Comparison of ENCODE assay signal across 8 mouse cellular contexts in genomic region chr2:160911558-160912201, GRCm38 (mm10). TPM values are rescaled to one million over a fixed set of nuclear protein-coding genes. Genes with fewer than 3 reads are reported as not detected.
DNase-seq lines count a peak whose midpoint lies in the region; ATAC-seq and TF ChIP-seq lines count a peak whose summit lies in the region.

No protein-coding gene starts in this region.

- peaks cover 30% of the 10 kb centered on the region for H3K27me3 ChIP-seq in kidney, embryonic 14.5 days (ENCODE audit: control insufficient read depth, insufficient read depth, low read length)
- peaks cover 68% of the 10 kb centered on the region for H3K27me3 ChIP-seq in heart, postnatal 0 days (ENCODE audit: control insufficient read depth, insufficient read depth, low read length)

- TF ChIP-seq CTCF in heart, postnatal 0 days (IDR thresholded peaks at IDR 0.05; ENCODE audit: low read depth): no peak

- peak; percentile 54 for ATAC-seq in kidney, embryonic 14.5 days (ENCODE audit: low FRiP score, low TSS enrichment)
- ATAC-seq in heart, postnatal 0 days (ENCODE audit: insufficient read depth, low read depth): peak; percentile 13
- 0 out of 2 replicates have a peak, but pooled peaks have one; percentile 19 for ATAC-seq in megakaryocyte progenitor cell, adult 5-6 weeks (replicated peaks; ENCODE audit: poor library complexity)
- no peak for ATAC-seq in erythroblast, adult 5-6 weeks (replicated peaks; ENCODE audit: low FRiP score, poor library complexity, severe bottlenecking)

- H3K27ac ChIP-seq in kidney, embryonic 14.5 days (ENCODE audit: low read depth, low read length): no peak overlapping the region
- H3K27ac ChIP-seq in heart, postnatal 0 days (ENCODE audit: low read depth): no peak overlapping the region

- TF ChIP-seq EP300 in heart, postnatal 0 days (IDR thresholded peaks at IDR 0.05; ENCODE audit: low read depth): no peak

- no peaks in the 10 kb centered on the region for H3K9me3 ChIP-seq in kidney, embryonic 14.5 days (ENCODE audit: control insufficient read depth, low read length)
- H3K9me3 ChIP-seq in heart, postnatal 0 days (replicated peaks; ENCODE audit: control insufficient read depth, low read length): no peaks in the 10 kb centered on the region

- WGBS in kidney, embryonic 14.5 days: under 1% methylated on average over 53 of the region's 64 CpGs
- under 1% methylated on average over 43 of the region's 64 CpGs for WGBS in heart, postnatal 0 days

- peak overlapping the region; percentile 97 for H3K4me2 ChIP-seq in kidney, embryonic 14.5 days (replicated peaks; ENCODE audit: low read depth, low read length)
- peak overlapping the region; percentile 84 for H3K4me2 ChIP-seq in heart, postnatal 0 days (ENCODE audit: low read depth, low read length)

- peak overlapping the region; percentile 45 for H3K4me3 ChIP-seq in kidney, embryonic 14.5 days (ENCODE audit: low read length)
- peak overlapping the region; percentile 50 for H3K4me3 ChIP-seq in heart, postnatal 0 days (ENCODE audit: low read depth, low read length)

- no peak for DNase-seq in kidney, postnatal 14 days
- peak; percentile 54 to 64 for DNase-seq in cerebellum, postnatal 25 days
- no peak for DNase-seq in heart, postnatal 0 days (ENCODE audit: low spot score)
- DNase-seq in urinary bladder, postnatal 36 days (ENCODE audit: low spot score in 2 of 2): no peak
- DNase-seq in spleen, postnatal 10 days (ENCODE audit: low spot score in 2 of 2): no peak

- H3K36me3 ChIP-seq in kidney, embryonic 14.5 days (ENCODE audit: control insufficient read depth, insufficient read depth, low read length): 0 out of 2 replicates have a peak, but pooled peaks cover 3% of the 10 kb centered on the region
- H3K36me3 ChIP-seq in heart, postnatal 0 days (replicated peaks; ENCODE audit: control insufficient read depth, insufficient read depth, low read length): no peaks in the 10 kb centered on the region

- peak overlapping the region; percentile 43 for H3K9ac ChIP-seq in kidney, embryonic 14.5 days (ENCODE audit: low read depth, low read length)
- peak overlapping the region; percentile 38; the same call in 1 of the 2 replicates for H3K9ac ChIP-seq in heart, postnatal 0 days (replicated peaks; ENCODE audit: low read depth, low read length)

- H3K4me1 ChIP-seq in kidney, embryonic 14.5 days (ENCODE audit: control insufficient read depth, insufficient read depth, low read length): no peaks in the 10 kb centered on the region; the same call in 1 of the 2 replicates
- H3K4me1 ChIP-seq in heart, postnatal 0 days (ENCODE audit: control insufficient read depth, insufficient read depth): peaks cover 22% of the 10 kb centered on the region; the same call in 1 of the 2 replicates

RNA-seq across cellular contexts. Expression of gene Emilin3, which starts 0.4 kb away (rescaled TPM):
- 2.0 and 3.5 TPM in 2 replicates for polyA plus RNA-seq in kidney, embryonic 14.5 days (2014; fragmentation: Nextera tagmentation; extraction: Ambion mirVana)
- 0.15 and 0.84 TPM in 2 replicates for total RNA-seq in heart, postnatal 0 days (2014; rRNA removed; ENCODE audit: low replicate concordance)
- polyA plus RNA-seq in heart, postnatal 0 days (2015; fragmentation: Nextera tagmentation; extraction: Ambion mirVana): 0.10 and 0.23 TPM in 2 replicates
- total RNA-seq in megakaryocyte progenitor cell, adult 5-6 weeks (2015): not detected in 2 replicates
- total RNA-seq in megakaryocyte progenitor cell, adult 5-6 weeks (2017): not detected in 2 replicates
- not detected in 2 replicates for total RNA-seq in erythroblast, adult 5-6 weeks (2015; ENCODE audit: low replicate concordance)
- not detected in 2 replicates for total RNA-seq in erythroblast, adult 5-6 weeks (2017; ENCODE audit: low replicate concordance)

RNA-seq across cellular contexts. Expression of gene Lpin3, which starts 31.2 kb away (rescaled TPM):
- 1.1 and 1.9 TPM in 2 replicates for polyA plus RNA-seq in kidney, embryonic 14.5 days (2014; fragmentation: Nextera tagmentation; extraction: Ambion mirVana)
- 1.1 and 5.1 TPM in 2 replicates for total RNA-seq in heart, postnatal 0 days (2014; rRNA removed; ENCODE audit: low replicate concordance)
- 0.99 and 1.5 TPM in 2 replicates for polyA plus RNA-seq in heart, postnatal 0 days (2015; fragmentation: Nextera tagmentation; extraction: Ambion mirVana)
- not detected in 2 replicates for total RNA-seq in megakaryocyte progenitor cell, adult 5-6 weeks (2015)
- not detected in 2 replicates for total RNA-seq in megakaryocyte progenitor cell, adult 5-6 weeks (2017)
- total RNA-seq in erythroblast, adult 5-6 weeks (2015; ENCODE audit: low replicate concordance): not detected in 2 replicates
- not detected in 2 replicates for total RNA-seq in erythroblast, adult 5-6 weeks (2017; ENCODE audit: low replicate concordance)

RNA-seq across cellular contexts. Expression of gene Zhx3, which starts 38.9 kb away (rescaled TPM):
- 7.0 and 10.2 TPM in 2 replicates for polyA plus RNA-seq in kidney, embryonic 14.5 days (2014; fragmentation: Nextera tagmentation; extraction: Ambion mirVana)
- 14.2 and 18.3 TPM in 2 replicates for total RNA-seq in heart, postnatal 0 days (2014; rRNA removed; ENCODE audit: low replicate concordance)
- polyA plus RNA-seq in heart, postnatal 0 days (2015; fragmentation: Nextera tagmentation; extraction: Ambion mirVana): 4.7 and 5.1 TPM in 2 replicates
- total RNA-seq in megakaryocyte progenitor cell, adult 5-6 weeks (2015): 5.9 and 7.3 TPM in 2 replicates
- 3.1 and 8.3 TPM in 2 replicates for total RNA-seq in megakaryocyte progenitor cell, adult 5-6 weeks (2017)
- 0.84 and 3.7 TPM in 2 replicates for total RNA-seq in erythroblast, adult 5-6 weeks (2015; ENCODE audit: low replicate concordance)
- total RNA-seq in erythroblast, adult 5-6 weeks (2017; ENCODE audit: low replicate concordance): 1.5 and 1.8 TPM in 2 replicates

Comparison
In these comparisons a context has a peak if more than half of its experiments do, and no peak if none do; other contexts are left out.
1. DNase-seq: peak in cerebellum, postnatal 25 days (2 of 2); none in kidney, postnatal 14 days (single experiment), heart, postnatal 0 days (single experiment), urinary bladder, postnatal 36 days (0 of 2) and spleen, postnatal 10 days (0 of 2).